Mouse (Mus musculus) heart, postnatal 0 days (tissue): Measurements from ENCODE around the gene Lenep. TPM values are rescaled to one million over a fixed set of nuclear protein-coding genes. Genes with fewer than 3 reads are reported as not detected.

ENCODE experiments used
- ATAC-seq: fragments of 200-750 bp; cut with Nextera tagmentation; 2 replicates; pipeline ENCODE4 v1.8.0; 2017; ENCODE audit warnings: low read depth, moderate number of reproducible peaks, moderate library complexity; ENCODE audit not compliant: insufficient read depth
- DNase-seq: peaks from one replicate; pipeline ENCODE4 v3.0.0-alpha.2; 2016; ENCODE audit warnings: low spot score
- H3K27ac ChIP-seq: fragments of 300-500 bp; sonication (generic); 2 replicates; pipeline ENCODE4 v1.5.1; 2014; ENCODE audit warnings: low read depth, mild to moderate bottlenecking
- H3K27me3 ChIP-seq: fragments of 300-500 bp; sonication (generic); 2 replicates; pipeline ENCODE4 v1.6.1; 2014; ENCODE audit warnings: low read length, mixed read lengths; ENCODE audit not compliant: control insufficient read depth, insufficient read depth
- H3K36me3 ChIP-seq: fragments of 300-500 bp; sonication (generic); replicated peaks from 2 replicates; pipeline ENCODE4 v1.6.1; 2014; ENCODE audit warnings: low read length, mixed read lengths; ENCODE audit not compliant: control insufficient read depth, insufficient read depth
- H3K4me1 ChIP-seq: fragments of 300-500 bp; sonication (generic); 2 replicates; pipeline ENCODE4 v1.6.1; 2014; ENCODE audit warnings: antibody characterized with exemption; ENCODE audit not compliant: control insufficient read depth, insufficient read depth
- H3K4me2 ChIP-seq: fragments of 300-500 bp; sonication (generic); 2 replicates; pipeline ENCODE4 v1.6.1; 2014; ENCODE audit warnings: low read depth, mild to moderate bottlenecking, low read length, moderate library complexity
- H3K4me3 ChIP-seq: fragments of 300-500 bp; sonication (generic); 2 replicates; pipeline ENCODE4 v1.5.1; 2014; ENCODE audit warnings: low read depth, low read length
- H3K9ac ChIP-seq: fragments of 300-500 bp; sonication (generic); replicated peaks from 2 replicates; pipeline ENCODE4 v1.6.1; 2014; ENCODE audit warnings: low read depth, low read length, mixed read lengths
- H3K9me3 ChIP-seq: fragments of 300-500 bp; sonication (generic); replicated peaks from 2 replicates; pipeline ENCODE4 v1.6.1; 2016; ENCODE audit warnings: low read length; ENCODE audit not compliant: control insufficient read depth
- CTCF ChIP-seq: IDR thresholded peaks from 2 replicates; pipeline ENCODE4 v1.5.1; 2016; ENCODE audit warnings: antibody characterized with exemption, control low read depth, low read depth
- EP300 ChIP-seq: IDR thresholded peaks from 2 replicates; pipeline ENCODE4 v1.6.1; 2016; ENCODE audit warnings: antibody characterized with exemption, low read depth
- WGBS: fragments of 180-500 bp; shearing (Covaris S2); extraction: QIAGEN DNeasy Blood & Tissue Kit; methylation state at CpG from one replicate; pipeline ENCODE4 v1.1.7; 2014; 5-methylcytosine and 5-hydroxymethylcytosine counted together
- polyA plus RNA-seq: library from polyadenylated mRNA; unstranded; fragments of >200 nt; fragmentation: Nextera tagmentation; extraction: Ambion mirVana; gene quantifications from 2 replicates; pipeline ENCODE4 v1.2.1, GENCODE M21; 2015
- total RNA-seq: library from RNA; depleted of rRNA; stranded (reverse); fragments of >200 nt; gene quantifications from 2 replicates; pipeline ENCODE4 v1.2.3, GENCODE M21; 2014; ENCODE audit warnings: low replicate concordance

Gene Lenep
- total and polyA plus RNA-seq, 2 experiments from 2014 or later = not detected

GRCm38 (mm10) chr3:89394894-89395256 lies 7.7 kb downstream of the Lenep start:
- peak; percentile 22 for ATAC-seq
- H3K27ac ChIP-seq = peak overlapping the region; percentile 95

GRCm38 (mm10) chr3:89394006-89394893 lies 8.3 kb downstream of the Lenep start, which contains the start of gene Zbtb7b:
TSS of gene Zbtb7b (minus strand) at chr3:89394776.
- TF ChIP-seq CTCF = peak; percentile 26
- no peak for TF ChIP-seq EP300
- H3K4me1 ChIP-seq = peaks cover 35% of the 10 kb centered on the region
- peak within 1 kb of the TSS; percentile 78 for H3K4me3 ChIP-seq
- ATAC-seq (peak; percentile 57), DNase-seq (peak; percentile 65)
- peak within 1 kb of the TSS; percentile 67 for H3K9ac ChIP-seq
- peak within 1 kb of the TSS; percentile 100 for H3K4me2 ChIP-seq
- no peaks in the 10 kb centered on the region for H3K9me3 ChIP-seq
- no peaks in the 10 kb centered on the region for H3K27me3 ChIP-seq
- peak within 1 kb of the TSS; percentile 95 for H3K27ac ChIP-seq
- no peaks in the 10 kb centered on the region for H3K36me3 ChIP-seq
- WGBS = 1% methylated on average over 39 of the region's 42 CpGs

More at GRCm38 (mm10) chr3:89394894-89395256, 7.7 kb downstream of the Lenep start:
- peaks cover 34% of the 10 kb centered on the region for H3K4me1 ChIP-seq
- peak overlapping the region; percentile 78 for H3K4me3 ChIP-seq
- H3K9ac ChIP-seq = peak overlapping the region; percentile 67
- H3K4me2 ChIP-seq = peak overlapping the region; percentile 100
- DNase-seq = peak; percentile 92
- WGBS = 1% methylated on average over 12 of the region's 12 CpGs
- H3K27me3 ChIP-seq = no peaks in the 10 kb centered on the region
- H3K36me3 ChIP-seq = no peaks in the 10 kb centered on the region
- H3K9me3 ChIP-seq = no peaks in the 10 kb centered on the region
- TF ChIP-seq EP300 (no peak), CTCF (no peak)

GRCm38 (mm10) chr3:89393605-89394004 lies 9.0 kb downstream of the Lenep start:
- no peaks in the 10 kb centered on the region for H3K27me3 ChIP-seq
- peak; percentile 92 for ATAC-seq
- no peak for TF ChIP-seq EP300
- H3K9me3 ChIP-seq = no peaks in the 10 kb centered on the region
- H3K4me3 ChIP-seq = peak overlapping the region; percentile 78
- H3K36me3 ChIP-seq = no peaks in the 10 kb centered on the region
- WGBS = 0% methylated on average over 15 of the region's 15 CpGs
- peak overlapping the region; percentile 69 for H3K9ac ChIP-seq
- peak overlapping the region; percentile 95 for H3K27ac ChIP-seq
- peaks cover 35% of the 10 kb centered on the region for H3K4me1 ChIP-seq
- H3K4me2 ChIP-seq = peak overlapping the region; percentile 100
- peak; percentile 99 for DNase-seq

GRCm38 (mm10) chr3:89392871-89393311 lies 9.7 kb downstream of the Lenep start:
- H3K27ac ChIP-seq = peak overlapping the region; percentile 84

GRCm38 (mm10) chr3:89391663-89392511 lies 10.7 kb downstream of the Lenep start:
- under 1% methylated on average over 50 of the region's 56 CpGs for WGBS
- Histone ChIP-seq H3K27ac (peak overlapping the region; percentile 84), H3K27me3 (no peaks in the 10 kb centered on the region), H3K4me3 (peak overlapping the region; percentile 78), H3K9ac (peak overlapping the region; percentile 69), H3K4me1 (peaks cover 41% of the 10 kb centered on the region), H3K36me3 (no peaks in the 10 kb centered on the region), H3K9me3 (no peaks in the 10 kb centered on the region), H3K4me2 (peak overlapping the region; percentile 100)
- DNase-seq (peak; percentile 46), ATAC-seq (no peak)
- TF ChIP-seq EP300 = 0 out of 2 replicates have a peak, but pooled peaks have one; percentile 47
- no peak for TF ChIP-seq CTCF

More at GRCm38 (mm10) chr3:89392871-89393311, 9.7 kb downstream of the Lenep start:
- Histone ChIP-seq H3K27me3 (no peaks in the 10 kb centered on the region), H3K36me3 (no peaks in the 10 kb centered on the region), H3K4me1 (peaks cover 39% of the 10 kb centered on the region), H3K9me3 (no peaks in the 10 kb centered on the region), H3K9ac (peak overlapping the region; percentile 69), H3K4me3 (peak overlapping the region; percentile 78), H3K4me2 (peak overlapping the region; percentile 100)
- TF ChIP-seq EP300 (no peak), CTCF (no peak)
- DNase-seq = no peak
- ATAC-seq = no peak
- under 1% methylated on average over 18 of the region's 24 CpGs for WGBS
